Mouse (Mus musculus): ENCODE measurements at regions not wholly inside any gene's neighbourhood (a gene's known extent, or its start where the extent isn't known, plus 50 kb on each side); places are given as distances from the start of the nearest gene placed in this dataset.

DNA sequence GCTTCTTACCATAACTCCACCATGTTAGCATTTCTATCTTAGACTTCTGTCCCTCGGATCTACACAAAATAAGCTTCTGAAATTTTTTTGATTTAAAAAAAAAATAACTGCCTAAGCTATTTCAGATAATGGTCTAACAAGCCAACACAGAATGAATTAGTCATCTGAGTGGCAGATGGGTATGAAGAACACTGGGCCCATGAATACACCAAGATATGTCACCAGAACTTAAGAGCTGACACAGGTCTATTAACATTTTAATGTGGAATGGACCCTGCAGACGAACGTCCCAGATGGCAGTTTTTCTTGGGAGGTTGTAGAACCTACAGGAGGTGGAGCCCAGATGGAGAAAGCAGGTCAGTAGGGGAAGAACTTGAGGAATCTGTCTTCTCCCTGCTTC is 689.9 kb upstream of the Tmem132c start:
- DNase-seq (ENCODE audit: low spot score in 2 of 2), result no peak

DNA sequence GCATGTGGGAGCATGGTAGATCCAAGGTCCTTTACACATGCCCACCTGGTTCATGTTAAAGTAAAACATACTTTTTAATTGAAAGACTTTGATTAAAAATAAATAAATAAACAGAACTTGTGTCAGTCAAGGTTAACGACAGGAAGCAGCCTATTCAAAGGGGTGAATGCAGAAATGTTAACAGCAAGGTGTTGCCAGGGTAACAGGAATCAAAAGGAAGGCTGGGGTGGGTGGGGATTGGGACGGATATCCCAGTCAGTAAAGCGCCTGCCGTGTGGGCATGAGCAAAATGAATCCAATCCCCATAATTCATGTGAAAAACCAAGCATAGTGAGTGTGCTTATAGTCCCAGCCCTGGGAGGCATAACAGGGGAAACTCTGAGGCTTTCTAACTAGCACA is 682.6 kb upstream of the Tmem132c start:
- no peak for DNase-seq (ENCODE audit: low spot score in 2 of 2)

DNA sequence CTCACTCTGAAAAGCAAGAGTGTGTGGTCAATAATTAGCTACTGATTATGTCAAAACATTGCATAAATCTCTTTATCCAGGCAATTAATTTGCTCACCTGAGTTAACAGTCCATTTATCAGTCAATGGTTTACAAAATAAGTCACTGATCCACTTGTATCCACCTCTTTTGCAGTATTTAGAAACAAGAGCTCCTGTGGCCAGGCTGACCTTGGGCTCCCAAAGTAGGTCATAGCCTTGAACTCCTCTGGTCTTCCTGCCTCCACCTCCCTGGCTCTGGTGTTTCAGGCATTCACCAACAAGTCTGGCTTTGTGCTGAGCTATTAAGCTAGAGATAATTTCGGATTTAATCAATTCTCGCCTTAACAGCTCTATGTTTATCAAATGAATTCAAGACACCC is 675.8 kb upstream of the Tmem132c start:
- no peak for DNase-seq (ENCODE audit: low spot score in 2 of 2)

DNA sequence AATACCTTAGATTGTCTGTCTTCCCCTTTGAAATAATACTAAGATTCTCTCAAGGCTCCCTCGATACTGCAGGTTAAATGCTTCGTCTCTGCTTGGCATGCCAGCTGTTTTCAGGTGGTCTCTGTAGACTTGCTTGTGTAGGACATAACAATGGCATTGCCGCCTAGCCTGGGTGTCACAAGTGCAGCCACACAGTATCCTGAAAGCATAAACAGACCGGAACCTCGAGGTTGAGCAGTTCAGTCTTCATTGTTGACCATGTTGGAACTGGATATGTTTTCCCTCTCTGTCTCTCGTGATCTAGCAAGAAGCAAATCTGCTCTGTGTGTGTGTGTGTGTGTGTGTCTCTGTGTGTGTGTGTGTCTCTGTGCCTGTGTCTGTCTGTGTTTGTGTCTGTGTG is 675.4 kb upstream of the Tmem132c start:
- no peak for DNase-seq (ENCODE audit: low spot score in 2 of 2)

DNA sequence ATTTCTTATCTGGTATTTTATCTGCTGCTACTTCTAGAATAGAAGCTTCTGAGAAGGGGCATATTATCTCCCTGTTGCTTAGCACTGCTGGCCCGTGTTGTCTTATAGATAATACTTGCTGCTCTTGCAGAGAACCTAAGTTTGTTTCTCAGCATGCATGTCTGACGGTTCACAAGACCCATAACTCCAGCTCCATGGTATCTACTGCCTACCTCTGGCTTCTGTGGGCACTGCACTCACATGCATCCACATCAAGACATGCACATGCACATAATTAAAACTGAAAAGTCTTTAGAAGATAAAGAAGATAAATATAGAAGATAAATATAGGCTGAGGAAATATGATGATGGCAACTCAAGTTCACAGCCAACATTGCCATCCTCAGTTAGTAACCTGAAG is 667.8 kb upstream of the Tmem132c start:
- no peak for DNase-seq (ENCODE audit: low spot score in 2 of 2)

DNA sequence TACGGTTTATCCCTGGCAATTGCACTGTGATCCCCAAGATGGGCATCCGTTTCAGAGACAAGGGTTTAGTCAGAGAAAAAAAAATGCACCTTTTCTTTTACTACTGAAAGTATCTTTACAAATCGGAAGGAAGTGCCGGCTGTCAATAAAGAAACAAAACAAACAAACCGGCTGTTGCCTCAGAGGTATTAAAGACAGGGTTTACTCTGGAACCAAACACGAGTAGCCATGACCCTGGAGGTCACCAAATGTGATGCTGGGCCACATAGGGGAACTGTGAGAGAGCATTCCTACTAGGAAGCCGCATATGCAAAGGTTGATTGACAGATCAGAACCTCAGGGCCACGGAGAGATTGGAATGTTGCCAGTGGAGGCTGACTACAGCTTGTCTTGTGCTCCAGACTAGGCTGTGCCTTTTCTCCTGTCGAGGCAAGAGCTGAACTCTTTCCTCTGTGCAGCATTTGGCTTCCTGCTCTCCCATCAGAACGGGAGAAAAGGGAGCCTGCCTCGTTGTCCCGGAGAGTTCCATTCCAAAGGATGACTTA is 643.8 kb upstream of the Tmem132c start:
- DNase-seq (ENCODE audit: low spot score in 2 of 2), result no peak

DNA sequence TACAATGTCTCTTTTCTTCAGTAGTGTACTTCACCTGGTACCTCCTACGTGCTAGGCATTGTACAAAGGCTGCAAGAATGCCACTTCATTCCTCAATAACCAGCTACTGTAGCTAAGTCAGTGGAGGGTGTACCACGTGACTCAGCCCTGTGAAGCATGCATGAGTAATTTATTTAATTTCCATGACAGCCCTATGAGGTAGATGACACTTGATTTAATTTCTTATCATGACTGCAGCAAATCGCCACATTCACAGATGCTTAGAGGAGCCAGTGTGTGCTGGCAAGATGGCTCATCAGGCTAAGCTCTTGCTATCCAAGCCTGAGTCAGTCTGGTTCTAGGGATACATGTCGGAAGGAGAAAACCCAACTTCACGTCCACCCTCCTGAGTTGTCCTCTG is 642.0 kb upstream of the Tmem132c start:
- no peak for DNase-seq (ENCODE audit: low spot score in 2 of 2)

DNA sequence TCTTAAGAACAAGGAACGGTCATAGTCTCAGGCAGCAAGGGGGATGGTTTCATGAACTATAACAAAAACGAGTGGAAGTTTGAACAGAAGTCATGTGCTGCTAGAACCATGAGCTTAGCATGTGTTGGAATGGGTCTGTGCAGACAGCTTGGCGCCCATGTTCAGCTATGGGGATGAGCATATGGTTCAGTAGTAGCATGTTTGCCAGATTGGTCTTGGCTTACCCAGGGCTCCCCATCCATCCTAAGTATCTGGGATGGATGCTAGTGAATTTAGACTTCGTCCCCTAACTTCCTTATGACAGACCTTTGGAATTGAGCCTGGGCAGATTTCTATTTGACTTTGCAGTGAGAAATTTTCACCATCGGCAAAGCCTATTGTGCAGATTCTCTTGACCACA is 634.9 kb upstream of the Tmem132c start:
- DNase-seq (ENCODE audit: low spot score in 2 of 2), result no peak

DNA sequence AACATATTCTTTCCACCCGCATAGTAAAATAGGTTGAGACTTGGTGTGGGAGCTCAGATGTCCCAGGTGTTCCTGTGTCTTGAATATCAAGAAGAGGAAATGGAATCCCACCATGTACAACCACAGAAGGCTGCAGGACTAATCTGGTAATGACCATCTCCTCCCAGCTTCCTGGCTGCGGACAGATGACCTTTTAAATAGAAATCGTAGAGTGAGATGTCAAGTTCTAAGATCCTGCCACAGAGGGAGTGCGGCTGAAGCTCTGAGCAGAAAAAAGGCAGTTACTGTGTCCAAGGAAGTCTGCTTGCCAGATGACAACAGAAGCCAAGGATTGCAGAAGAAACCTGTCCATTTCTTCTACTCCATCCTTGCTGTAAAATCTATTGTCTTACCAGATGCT is 629.0 kb upstream of the Tmem132c start:
- no peak for DNase-seq (ENCODE audit: low spot score in 2 of 2)

DNA sequence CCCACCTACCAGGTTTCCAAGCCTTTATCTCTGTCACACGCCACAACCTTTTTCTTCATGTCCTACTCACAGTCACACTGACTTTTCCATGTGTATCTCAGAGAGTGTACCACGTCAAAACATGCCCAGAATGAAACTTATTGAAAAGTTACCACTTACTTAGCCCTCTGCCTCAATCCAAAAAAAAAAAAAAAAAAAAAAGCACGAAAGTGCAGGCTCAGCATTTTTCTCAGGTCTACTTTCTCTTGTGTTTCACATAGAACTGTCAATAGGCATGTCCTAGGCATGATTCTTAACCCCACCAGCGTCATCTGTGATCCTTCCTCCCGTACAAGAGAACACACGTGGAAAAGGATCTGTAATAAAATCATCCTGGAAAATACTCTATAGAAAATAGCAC is 619.1 kb upstream of the Tmem132c start:
- no peak for DNase-seq (ENCODE audit: low spot score in 2 of 2)

DNA sequence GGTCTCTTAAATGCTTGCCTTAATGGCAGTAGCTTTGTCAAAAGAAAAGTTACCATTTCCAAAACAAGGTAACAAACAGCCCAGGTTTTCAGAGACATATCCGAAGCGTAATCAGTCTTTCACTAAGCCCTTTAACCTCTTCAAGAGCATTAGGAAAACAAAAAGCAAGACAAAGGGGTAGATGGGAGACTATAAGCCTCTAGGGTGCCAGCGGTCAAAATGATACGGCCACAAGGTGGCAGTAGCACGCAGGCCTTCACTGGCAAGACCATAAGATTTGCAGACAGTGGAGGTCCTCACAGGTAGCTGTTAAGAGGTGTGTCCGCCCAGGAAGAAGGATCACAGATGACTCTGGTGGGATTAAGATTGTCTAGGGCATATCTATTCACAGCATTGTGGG is 618.4 kb upstream of the Tmem132c start:
- no peak for DNase-seq (ENCODE audit: low spot score in 2 of 2)

DNA sequence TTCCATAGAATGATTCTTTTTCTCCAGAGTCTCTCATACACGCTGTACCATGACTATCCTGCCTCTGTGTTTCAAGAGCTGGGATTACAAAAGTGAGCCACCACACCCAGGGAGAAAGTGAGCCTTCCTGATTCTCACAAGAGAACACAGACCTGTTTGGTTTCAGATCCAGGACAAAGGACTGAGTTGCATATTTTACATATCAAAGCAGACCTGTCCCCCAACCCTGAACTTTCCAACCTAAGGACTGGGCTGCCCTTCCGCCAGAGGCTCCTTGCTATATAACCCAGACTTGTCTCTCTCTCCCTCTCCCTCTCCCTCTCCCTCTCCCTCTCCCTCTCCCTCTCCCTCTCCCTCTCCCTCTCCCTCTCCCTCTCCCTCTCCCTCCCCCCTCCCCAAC is 611.8 kb upstream of the Tmem132c start:
- no peak for DNase-seq (ENCODE audit: low spot score in 2 of 2)

DNA sequence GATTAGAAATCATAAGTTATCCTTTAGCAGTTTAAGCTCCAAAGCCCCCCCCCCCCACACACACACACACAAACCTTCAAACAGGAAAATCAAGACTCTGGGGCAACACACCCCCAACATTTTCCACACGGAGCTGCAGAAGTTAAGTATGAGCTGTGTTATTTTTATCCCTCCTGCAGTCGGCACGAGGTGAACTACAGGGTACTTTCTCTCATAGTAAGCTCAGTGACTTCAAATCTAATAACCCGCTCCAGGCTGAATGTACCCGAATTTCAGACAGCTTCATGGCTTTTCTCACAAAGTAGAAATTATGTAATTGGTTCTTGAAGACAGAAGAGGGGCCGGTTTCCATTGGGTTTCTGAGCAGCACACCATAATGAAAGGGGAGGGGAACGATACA is 591.2 kb upstream of the Tmem132c start:
- DNase-seq (ENCODE audit: low spot score in 2 of 2), result no peak

DNA sequence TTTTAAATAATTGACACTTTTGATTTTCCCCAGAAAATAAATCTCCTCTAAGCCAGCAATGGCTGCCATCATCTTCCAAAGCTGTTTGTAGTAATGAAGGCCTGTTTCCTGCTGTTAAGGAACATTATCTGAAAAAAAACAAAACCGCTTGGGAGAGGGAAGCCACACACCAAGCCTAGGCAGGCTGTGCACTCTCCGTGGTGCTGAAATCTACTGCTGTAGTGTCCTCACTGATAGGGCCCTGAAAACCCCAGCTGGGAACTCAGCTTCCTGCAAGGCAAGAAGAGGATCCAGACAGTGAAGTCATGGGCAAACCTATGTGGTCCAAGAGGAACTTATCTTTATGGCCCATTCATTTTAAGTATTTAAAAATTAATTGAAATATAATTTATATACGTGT is 590.2 kb upstream of the Tmem132c start:
- DNase-seq (ENCODE audit: low spot score in 2 of 2), result no peak

DNA sequence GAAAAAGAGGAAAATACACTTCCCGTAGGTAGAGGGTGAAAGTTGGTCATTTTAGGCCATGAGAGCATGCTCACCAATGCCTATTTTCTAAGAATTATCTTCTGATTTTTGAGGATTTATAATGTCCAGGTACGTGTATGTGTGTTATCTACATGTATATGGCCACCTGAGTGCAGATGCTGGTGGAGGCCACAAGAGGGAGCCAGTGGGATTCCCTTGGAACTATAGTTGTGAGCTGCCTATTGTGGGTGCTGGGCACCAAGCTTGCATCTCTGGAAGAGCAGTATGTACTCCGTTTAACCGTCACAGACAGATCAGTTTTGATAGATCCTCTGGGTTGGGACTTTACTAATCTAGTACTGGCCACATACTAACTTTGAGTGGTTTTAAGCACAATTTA is 579.0 kb upstream of the Tmem132c start:
- DNase-seq (ENCODE audit: low spot score in 2 of 2), result no peak

DNA sequence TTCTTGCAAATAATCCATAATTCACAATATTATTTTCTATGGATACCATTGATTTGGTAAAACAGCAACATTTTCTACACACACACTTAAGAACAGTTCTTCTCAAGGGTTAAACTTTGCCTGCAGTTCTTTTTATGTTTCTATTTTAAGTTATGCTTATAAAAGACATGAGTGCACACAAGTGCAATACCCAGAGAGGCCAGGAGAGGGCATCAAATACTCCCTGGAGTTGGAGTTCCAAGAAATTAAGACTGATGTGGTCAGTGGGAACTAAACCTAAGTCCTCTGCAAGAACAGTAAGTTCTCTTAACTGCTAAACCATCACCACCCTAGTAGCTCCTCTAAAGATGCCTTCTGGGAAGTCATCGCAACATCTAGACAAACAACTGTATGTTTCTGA is 570.5 kb upstream of the Tmem132c start:
- no peak for DNase-seq (ENCODE audit: low spot score in 2 of 2)

DNA sequence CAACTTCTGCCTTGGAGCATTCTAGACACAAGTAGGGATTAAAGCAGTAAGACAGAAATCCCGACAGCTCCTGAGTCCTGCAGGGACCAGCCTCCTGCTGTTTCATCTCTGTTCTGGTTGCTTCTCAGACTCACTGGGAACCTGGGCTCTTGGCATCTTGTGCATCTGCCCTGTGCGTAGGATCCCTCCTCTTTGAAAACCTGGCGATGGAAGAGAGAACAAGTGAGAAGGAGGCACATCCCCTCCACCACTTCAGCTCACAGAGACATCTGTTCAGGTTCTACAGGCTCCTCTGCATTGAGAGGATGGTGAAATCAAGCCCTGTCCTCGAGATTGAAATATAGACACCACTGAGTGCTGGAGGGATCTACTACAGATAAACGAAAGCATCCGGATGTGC is 561.3 kb upstream of the Tmem132c start:
- no peak for DNase-seq (ENCODE audit: low spot score in 2 of 2)

DNA sequence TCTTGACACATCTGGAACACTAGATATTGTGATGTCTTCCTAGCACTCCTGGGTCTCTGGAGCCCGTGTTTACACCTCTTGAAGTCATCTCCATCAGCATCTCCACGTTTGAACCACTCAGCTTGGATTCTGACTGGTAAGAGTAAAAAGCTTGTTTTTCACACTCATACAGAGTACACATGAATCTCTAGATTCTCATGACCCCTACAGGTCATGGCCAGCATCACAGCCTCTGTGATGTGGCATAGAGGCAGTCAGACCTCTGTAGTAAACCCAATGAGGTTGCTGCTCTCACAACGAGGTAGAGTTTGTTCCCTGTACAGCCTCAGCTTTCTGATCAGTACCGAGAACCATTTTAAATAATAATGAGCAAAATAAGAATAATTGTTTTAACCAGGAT is 542.3 kb upstream of the Tmem132c start:
- no peak for DNase-seq (ENCODE audit: low spot score in 2 of 2)

DNA sequence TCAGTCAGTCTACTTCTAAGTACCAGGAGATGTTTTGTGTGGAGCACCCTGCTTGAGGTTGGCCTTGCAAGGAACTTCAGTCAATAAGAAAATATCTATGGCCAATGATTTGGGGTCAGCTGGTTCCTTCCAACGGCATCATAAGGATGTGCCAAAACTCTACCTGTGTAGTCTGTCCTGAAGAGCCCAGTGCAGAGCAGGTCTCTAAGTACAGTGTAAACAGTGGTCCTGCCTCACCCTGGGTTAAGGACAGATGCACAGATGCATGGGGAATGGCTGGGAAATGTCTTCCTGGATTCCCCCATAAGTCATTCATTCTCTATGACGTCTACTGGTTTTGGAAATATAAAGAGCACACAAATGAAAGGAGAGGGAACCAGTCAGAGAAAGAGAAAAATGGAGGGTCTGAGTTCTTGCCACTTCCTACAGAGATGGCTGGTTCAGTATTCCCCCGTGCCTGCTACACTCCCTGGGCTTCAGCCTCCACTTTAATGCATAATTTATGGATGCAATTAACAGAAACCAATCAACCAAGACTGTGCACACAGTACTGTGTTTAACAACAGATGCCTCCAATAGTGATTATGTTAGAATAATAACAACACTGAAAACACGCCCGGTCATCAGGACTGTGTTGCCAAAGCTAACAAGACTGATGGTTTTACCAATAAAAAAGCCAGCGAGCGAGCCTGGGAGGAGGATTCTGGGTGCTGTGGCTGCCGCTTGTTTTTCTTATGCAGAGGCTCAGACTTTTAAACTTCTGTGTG is 537.9 kb upstream of the Tmem132c start:
- DNase-seq (ENCODE audit: low spot score in 2 of 2), result no peak

DNA sequence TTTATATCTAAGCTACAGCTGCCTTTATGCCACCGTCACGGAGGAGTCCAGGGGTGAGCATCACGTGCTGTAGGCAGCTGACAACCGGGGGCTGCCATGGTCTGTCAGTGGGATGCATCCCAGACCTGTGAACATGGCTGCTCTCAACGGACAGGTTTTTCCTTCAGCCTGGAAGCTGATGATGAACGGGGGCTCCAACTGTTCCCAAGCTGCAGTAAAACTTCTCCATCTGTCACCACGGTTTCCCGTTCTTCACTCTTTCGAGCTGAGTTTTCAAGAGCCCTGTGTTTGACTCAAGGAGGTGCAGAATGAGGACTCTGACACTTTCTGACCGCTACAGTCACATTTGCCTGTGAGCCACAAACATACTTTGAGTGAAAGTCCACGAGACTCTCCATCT is 535.7 kb upstream of the Tmem132c start:
- no peak for DNase-seq (ENCODE audit: low spot score in 2 of 2)

DNA sequence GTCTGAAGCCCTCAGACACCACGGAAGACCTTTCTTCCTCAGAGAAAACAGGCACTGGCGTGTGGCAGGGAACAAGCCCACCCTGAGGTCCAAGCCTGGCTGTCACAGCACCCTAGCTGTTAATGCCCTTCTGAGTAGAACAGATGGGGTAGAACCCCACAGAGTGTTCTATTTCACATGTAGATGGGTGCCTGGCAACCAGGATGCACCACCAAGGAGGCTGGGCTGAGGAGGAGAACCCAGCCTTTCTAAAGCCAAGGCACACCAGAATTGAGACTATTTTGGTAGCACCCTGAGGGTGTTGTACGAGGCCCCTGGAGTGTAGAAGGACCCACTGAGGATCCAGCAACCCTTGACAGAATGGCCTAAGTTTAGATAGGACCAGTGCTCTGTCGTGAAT is 534.9 kb upstream of the Tmem132c start:
- no peak for DNase-seq (ENCODE audit: low spot score in 2 of 2)

DNA sequence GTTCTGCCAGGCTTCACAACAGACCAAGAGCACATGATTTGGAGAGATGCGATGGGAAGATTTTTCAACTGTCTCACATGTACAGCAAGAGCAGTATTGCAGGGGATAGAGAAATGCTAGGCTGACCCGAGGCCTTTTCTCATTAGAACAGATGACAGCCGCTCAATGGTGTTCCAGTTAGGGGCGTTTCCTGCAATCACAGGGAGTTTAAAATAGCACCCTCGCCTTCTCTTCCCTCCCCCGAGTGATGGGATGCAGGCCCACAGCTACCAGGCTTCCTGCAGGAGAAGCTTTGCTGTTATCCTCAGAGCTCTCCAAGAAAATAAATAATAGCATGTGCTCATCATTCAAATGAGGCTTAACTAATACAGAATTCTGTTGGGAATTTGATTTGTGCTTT is 526.9 kb upstream of the Tmem132c start:
- DNase-seq (ENCODE audit: low spot score in 2 of 2), result no peak

DNA sequence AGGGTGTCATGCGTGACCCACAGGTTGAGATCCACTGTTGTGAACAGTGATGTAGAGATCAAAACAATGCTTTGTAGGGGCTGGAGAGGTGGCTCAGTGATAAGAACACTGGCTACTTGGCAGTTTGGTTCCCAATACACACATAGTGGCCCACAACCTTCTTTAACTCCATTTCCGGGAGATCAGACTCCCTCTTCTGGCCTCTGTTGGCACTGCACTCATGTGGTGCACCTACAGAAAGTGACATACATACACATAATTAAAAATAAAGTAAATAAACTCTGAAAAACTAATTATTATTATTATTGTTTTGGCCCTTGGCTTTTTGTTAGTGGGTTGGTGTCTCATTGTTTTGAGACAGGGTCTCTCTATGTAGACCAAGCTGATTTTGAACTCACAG is 523.2 kb upstream of the Tmem132c start:
- DNase-seq (ENCODE audit: low spot score in 2 of 2), result no peak

DNA sequence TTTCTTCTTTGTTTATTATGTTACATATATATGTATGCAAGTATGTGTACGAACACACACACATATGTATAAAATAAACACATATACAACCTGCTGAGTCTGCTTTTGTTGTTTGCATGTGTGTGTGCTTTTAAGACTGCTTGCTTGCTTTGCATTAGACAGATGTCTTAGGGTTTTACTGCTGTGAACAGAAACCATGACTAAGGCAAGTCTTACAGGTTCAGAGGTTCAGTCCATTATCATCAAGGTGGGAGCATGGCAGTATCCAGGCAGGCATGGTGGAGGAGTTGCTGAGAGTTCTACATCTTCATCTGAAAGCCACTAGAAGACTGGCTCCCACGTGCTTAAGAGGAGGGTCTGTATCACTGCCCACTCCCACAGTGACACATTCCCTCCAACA is 520.3 kb upstream of the Tmem132c start:
- DNase-seq (ENCODE audit: low spot score in 2 of 2), result no peak
